Mouse (Mus musculus): ENCODE results near the gene Clgn.

Gene Clgn

DNA sequence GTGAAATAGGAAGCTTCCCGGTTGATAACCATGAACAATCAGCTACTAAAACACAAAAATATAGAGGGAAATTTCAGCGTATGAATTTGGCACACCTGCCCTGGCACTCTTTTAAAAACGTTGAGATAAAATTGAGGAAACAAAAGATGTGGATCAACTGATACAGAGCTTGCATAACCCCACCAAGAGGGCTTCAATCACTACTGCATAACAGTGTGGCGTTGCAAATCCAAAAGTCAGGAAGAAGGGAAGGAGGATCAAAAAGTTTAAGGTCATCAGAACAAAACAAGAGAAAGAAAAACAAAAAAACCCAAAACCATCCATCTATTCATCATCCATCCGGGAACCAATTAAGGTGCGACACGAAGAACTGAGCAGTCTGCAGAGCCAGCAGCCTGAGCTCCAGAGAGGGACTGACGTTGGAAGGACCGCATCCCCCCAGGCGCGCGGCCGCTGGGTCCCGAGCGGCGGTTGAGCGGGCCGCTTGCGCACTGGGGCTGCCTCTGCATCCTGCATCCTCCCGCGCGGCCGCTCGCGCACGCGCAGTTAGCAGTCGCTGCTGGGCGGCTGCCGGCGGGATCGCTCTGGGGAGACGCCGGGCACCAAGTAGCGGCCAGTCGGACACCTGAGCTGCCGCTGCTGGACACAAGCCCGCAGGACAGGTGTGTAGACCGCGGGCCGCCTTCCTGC, at the start of gene Clgn:
Gene Clgn, plus strand, starts transcription at position 552 of the 690 bp plus-strand sequence.
- DNase-seq: peak; percentile 88

DNA sequence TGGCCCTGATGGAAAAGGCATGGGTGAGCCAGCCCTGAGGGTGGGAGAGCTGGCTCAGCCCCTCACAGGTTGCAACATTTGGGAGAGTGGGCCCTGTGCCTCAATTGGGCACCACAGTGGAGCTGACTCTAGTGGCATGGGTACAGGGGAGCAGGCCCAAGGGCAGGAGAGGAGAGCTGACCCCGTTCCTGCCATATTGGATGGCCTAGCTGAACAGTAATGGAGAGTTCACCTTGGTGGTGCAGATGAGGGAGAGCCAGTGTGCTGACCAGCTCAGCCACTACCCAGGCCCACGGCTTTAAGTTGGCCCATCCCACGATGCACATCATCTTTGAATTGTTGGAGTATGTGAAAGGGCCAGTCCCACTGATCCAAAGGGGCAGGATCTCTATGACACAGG, 47.6 kb upstream of the Clgn start:
- DNase-seq: no peak

DNA sequence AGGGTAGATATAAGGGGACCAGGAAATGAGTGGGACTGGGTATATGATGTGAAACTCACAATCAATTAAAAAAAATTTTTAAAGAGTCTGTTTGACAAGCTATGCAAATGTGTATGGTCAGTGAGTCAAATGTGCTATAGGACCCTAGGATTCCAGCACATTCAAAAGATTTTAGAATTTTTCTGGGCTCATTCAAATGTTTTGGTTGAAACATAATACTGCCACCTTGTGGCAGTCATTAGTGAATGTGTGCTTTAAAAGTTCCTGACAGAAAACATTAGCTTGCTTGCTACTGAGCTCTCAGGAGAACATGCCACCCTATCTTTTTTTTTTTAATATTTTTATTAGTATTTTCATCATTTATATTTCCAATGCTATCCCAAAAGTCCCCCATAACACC, 47.0 kb upstream of the Clgn start:
- peak; percentile 60 for DNase-seq

DNA sequence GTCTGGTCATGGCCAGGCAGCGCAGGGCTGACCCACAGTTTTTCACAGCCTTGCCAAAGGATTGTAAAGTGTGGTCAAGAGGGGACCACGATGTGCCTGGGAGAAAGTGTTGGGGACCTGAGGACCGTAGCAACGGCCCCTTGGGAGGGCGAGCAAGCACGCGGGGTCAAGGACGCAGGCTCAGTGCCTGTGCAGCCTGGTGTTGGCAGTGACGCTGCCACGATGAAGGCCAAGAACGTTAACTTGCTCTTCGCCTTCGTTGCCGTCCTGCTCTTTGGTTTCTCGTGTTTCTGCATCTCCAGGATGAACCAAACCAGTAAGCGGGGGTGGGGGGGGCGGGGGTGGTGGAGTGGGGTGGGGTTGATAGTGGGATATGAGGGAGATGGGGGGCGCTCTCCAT, 41.4 kb upstream of the Clgn start, which contains the start of gene Mgat4d:
Gene Mgat4d, plus strand, starts transcription at position 209 of the 400 bp plus-strand sequence.
- no peak for DNase-seq

DNA sequence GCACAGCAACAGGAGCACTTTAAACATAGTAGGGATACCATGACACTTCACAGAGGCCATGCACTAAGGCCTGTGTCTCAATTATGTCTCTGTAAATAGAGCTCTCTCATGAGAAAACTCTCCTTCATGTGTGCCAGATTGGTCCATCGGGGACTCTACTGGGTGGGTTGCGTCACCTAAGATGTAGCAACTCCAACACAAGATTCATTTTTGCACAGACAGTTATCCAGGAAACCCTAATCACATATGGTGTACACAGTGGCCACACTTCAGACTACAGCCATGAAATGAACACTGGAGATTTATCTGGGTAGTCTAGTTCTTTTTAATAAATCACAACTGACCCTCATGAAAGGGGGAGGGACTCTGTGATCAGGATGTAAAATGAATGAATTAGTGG, 38.4 kb upstream of the Clgn start:
- DNase-seq: no peak

DNA sequence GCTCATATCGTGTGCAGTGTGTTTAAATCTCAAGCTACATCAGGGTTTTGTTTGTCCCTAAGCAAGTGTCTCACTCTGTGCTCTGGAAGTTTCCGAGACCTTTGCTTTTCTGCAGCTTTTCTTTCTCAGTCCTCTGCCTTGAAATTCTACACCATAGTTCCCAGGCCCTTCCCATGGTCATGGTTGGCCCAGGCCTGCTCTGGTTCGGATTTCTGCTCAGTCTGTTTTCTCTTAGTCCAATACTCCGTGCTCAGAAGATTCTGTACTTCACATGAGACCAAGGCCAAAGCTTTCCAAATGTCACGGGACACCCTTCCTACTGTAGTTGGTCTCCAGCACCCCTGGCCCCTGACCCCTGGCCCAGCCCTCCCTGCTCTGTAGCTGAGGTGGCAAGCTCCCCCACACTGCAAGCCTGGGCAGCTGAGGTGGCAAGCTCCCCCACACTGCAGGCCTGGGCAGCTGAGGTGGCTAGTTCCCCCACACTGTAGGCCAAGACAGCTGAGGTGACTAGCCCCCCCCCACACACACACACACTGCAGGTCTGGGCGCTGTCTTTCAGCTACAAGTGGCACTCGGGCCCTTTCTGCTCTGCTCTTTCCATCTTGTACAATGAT, 26.4 kb upstream of the Clgn start:
- no peak for DNase-seq

DNA sequence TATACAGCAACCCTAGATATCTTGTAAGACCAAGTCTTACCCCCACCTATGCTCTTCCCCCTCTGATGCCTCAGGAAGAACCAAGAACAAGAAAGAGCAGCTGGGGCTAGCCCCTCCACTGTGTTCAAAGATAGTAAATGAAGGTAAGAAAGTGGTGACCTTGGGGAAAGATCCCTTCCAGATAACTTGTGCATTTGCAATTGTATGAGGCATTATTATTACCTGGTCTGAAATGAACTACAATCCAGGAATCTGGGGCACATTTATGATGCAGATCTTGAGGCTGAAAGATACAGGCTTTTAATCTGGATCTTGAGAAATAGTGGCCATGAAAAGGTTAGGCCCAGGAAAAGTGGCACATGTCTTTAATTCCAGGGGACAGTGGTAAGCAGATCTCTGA, 12.4 kb upstream of the Clgn start:
- DNase-seq: no peak

DNA sequence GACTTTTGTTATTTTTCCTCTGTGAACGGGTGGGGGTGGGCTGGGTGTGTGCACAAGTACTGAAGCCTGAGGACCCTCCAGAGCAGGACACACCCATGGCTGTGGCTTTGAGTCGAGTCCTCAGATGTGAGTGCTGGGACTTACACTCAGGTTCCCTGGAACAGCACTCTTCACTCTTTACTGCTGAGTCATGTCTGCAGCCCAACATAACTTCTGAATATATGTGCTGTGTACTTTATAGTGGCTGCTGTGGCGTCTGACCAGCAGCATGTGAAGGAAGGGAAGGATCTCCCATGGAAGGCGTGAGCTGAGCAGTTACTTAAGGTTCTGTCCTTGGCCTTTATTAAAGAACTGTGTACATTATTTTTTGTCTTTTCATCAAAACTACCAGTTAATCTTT, 9.5 kb upstream of the Clgn start:
- no peak for DNase-seq

DNA sequence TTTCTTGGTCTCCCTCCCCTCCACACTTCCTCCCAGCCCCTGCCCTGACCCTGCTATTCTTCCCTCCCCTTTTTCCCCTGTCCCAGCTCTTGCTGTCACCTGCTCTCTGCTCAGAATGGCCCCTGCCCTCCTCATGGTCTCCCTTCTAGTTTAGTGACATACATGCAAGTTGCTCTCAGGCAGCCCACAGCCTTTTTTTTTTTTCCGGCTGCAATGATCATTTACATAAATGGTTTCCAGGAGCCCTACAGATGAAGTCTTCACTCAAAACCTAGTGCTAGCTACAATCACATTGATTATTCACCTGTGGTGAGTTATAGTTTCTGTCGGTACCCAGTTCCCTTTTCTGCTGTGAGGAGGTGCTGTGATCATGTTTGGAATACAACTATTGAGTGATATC, 8.7 kb upstream of the Clgn start:
- no peak for DNase-seq

DNA sequence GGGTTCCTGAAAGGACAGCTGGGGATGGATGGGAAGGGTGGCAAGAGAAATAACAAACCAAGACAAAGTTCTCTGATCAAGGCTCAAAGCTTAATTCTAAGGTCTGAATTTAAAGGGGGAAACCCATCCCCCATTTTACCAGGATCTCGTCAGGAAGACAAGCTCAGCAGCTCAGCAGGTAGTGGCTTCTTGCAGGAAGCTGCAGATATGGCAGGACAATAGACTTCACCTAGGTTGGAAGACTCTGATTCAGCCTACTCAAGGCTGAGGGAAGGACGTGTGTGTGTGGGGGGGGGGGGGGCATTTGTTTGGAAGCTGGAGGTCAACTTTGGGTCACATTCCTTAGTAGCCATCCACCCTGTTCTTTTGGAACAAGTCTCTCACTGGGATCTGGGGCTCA, 6.8 kb upstream of the Clgn start:
- DNase-seq: no peak

DNA sequence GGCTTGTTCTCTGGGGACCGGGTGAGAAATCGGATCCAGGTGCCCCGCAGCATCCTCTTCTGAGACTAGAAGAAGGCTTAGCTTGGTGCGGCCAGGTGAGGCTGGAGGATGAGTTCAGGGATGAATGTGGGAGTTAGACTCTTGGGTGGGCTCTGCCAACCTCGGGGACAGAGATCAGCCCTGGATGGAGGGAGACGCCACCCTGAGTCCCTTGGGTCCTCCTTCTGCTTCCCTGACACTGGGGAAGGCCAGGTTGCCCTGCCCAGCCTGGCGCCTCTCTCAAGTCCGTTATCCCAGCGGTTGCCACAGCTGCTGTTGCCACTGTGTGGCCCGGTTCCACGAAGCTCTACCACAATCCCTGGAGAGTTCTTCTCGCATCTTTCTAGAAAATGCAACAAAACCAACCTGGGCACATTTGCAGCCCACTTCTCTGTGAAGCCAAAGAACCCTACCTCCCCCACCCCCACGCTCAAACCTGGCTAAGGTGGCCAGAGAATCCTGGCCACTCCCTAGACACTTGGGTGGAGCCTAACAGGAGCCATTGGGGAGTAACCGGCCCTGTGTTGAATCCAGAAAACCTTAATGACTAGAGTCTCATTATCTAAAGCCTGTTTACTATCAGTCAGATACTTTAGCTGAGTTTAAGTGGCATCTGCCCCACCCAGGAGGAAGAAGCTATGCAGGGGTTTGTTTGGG, 487 bp downstream of the Clgn start:
- DNase-seq: no peak

DNA sequence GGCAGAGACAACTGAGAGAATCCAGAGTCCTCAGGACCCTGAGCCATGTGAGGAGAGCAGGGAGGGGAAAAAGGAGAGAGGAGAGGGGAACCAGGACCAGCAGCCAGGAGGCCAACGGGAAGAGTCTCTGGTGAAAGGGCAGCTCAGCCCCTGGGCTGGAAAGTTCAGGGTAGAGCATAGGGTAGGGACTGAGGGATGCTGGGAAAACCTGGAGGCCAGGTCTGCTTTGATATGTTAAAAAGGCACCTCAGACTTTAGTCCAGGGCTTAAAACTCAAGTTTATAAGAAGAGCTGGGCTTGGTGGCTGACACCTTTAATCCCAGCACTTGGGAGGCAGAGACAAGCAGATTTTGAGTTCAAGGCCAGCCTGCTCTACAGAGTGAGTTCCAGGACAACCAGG, 2.9 kb downstream of the Clgn start:
- no peak for DNase-seq

DNA sequence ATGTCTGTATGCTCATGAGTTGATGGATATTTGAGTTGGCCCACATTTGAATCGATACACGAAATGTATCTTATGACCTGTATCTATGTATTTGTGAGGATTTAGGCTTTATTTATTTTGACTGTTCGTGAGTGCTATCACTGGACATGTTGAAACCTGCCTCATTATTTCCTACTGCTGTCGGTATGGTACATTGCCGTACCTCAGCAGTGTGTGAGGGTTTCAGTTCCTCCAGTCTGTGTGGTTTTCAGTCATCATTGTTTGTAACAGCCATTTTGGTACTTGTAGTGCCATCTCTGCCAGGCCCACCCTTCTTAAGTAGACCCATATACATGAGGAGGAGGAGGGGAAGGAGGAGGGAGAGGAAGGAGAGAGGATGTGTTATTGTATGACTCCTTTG, 4.7 kb downstream of the Clgn start:
- DNase-seq: no peak

DNA sequence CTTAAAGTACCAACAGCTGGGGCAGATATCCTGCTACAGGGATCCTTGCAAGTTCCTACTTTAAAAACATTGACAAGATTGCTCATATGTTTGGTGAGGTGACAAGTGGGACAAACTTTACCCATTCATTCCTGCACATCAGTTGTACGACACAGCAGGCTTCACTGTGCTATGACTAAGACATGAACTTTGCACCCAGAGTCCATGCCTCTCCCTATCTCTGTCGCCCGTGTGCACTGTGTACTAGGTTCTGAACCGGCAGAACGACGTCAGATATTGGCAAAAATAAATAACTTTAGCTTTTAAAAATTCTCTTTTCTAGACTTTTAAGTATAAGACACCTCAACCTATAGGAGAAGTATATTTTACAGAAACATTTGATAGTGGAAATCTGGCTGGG, 7.0 kb downstream of the Clgn start:
- no peak for DNase-seq

DNA sequence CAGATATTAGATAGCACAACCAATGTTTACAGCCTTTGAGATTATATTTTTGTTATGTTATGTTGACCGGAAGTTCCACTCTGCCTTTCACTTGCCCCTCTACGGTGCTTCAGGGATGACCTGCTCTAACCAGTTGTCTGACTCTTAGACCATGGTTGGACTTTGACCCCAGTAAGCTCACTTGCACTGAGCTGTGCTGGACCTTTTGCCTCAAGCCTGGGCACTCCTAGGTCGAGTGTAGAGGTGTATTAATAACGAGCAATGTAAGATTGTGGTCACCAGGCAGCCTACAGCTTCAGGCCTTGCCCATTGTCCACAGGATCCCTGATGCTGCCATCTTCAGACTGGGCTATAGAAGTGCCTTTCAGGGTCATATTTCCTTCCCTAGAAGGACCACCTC, 8.1 kb downstream of the Clgn start:
- no peak for DNase-seq

DNA sequence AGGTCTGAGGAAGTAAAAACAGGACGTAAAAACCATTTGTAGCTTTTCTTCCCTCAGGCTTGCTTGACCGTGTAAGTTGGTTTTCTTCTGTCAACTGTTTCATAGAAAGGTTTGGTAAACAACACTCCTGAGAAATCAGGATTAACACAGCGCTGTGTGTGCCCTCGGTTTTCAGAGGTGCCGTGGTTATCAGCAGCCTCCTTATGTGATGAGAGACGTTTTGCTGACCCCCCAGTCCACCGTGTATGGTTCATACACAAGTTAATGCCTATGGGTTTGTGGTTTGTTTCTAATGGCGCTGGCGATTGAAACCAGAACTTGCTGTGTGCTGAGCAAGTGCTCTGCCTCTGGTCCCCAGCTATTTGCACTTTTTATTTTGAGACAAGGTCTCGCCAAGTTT, 15.9 kb downstream of the Clgn start:
- no peak for DNase-seq

DNA sequence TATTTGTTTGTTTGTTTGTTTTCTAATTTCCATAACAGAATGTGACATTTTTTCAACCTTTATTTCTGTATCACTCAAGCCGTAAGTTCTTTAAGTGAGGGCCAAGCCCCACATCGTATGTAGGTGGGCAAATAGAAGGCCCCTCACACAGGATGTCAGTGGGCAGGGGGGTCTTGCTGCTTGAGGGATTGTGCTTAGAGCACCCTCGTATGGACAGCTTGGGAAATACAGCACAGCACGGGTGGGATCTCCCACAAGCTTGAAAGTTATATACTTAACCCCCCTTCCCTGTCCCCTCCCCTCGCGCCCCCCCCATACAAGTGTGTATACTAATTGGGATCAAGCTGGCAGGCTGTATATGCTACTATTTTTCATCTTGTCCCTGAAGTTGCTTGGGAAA, 17.2 kb downstream of the Clgn start:
- DNase-seq: peak; percentile 63

DNA sequence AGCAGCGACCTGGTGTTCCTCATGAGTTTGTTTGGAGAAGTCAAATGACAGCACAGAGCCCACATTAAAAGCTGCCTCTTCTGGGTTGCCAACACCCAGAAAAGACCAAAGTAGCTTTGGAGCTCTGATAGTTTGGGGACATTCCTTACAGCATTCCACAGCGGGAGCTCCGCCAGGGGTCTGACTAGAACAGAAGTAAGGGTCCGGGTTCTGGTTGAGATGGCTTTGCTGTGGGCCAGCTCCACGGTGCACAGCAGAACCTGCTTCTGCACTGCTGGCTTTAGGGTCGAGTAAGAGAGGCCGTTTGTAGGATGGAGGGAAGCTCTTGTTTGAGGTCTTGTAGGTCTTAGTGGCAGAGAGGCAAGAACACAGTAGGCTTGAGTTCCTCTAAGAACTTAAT, 18.8 kb downstream of the Clgn start:
- no peak for DNase-seq

DNA sequence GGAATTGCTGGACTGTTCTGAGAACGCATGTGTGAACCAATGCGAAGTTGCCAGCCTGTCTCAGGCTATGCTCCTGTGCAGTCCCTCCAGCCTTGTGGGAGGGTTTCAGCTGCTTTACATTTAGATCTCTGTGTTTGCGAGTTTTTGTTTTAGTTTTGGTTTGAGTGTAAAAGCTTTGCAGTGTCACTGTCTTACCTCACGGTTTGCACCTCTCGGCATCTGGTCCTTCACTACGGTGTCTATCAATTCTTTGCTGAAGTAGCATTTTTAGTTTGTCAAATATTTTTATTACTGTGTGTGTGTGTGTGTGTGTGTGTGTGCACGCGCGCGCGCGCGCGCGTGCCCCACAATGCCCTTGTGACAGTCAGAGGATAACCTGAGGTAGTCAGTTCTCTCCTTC, 27.2 kb downstream of the Clgn start:
- no peak for DNase-seq

DNA sequence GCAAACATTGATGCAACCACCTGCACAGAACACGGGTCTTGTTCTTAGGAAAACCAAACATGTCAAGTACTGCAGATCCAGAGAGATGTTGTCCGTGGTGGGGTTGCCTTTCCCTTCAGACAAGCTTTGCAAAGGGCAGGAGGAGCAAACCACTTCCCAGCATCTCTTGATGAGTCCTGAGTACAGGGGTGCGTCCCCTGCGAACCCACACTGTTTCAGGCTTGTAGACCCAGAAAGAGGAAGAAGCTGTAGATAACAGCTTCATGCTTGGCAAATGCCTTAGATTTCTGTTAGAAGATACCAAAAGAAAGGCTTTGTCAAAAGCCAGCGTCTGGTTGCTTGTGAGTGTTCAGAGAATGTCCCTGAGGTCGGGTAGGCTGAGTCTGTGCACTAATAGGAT, 28.3 kb downstream of the Clgn start:
- no peak for DNase-seq

DNA sequence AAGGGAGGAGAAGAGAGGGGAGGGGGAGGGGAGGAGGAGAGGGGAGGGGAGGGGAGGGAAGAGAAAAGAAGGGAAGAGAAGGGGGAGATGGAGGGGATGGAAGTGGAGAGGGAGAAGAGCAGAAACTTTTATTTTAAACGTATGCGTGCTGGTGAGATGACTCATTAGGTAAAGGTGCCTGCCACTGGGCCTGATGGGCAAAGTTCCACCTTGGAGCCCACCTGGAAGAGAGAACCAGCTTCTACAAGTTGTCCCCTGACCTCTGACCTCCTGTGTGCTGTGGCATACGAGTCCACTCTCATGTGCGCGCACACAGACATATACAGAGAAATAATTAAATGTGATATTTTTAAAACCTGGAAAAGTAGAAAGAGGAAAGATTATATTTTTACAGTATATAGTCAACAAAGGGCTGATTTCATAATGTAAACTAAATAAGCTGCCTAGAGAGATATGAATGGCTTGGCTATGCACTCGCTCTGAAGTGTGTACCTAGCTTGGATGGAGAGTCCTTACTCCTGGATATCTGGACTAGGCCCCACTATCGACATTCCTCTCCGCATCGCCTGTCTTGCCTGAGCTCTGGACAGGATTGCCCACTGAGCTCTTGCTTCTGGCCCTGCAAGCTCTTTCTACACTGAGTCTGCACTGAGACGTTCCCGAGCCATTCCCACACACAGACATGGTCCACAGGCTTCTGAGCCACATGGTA, 29.3 kb downstream of the Clgn start:
- DNase-seq: no peak

DNA sequence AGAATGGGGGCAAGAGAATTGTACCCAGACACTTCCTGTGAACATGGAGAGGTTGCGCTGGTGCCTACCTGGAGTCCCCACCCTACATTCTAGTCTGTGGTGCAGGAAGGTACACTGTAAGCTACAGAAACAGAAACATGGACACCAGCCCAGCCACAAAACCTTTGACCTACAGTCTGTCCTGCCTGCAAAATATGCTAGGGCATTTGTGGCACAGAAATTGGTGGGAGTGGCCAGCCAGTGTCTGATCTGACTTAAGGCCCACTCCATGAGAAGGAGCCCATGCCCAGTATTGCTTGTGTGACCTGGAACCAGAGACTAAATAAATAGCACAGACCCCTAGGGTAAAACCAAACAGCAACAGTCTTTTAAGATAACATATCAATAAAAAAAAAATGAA, 31.7 kb downstream of the Clgn start:
- no peak for DNase-seq

DNA sequence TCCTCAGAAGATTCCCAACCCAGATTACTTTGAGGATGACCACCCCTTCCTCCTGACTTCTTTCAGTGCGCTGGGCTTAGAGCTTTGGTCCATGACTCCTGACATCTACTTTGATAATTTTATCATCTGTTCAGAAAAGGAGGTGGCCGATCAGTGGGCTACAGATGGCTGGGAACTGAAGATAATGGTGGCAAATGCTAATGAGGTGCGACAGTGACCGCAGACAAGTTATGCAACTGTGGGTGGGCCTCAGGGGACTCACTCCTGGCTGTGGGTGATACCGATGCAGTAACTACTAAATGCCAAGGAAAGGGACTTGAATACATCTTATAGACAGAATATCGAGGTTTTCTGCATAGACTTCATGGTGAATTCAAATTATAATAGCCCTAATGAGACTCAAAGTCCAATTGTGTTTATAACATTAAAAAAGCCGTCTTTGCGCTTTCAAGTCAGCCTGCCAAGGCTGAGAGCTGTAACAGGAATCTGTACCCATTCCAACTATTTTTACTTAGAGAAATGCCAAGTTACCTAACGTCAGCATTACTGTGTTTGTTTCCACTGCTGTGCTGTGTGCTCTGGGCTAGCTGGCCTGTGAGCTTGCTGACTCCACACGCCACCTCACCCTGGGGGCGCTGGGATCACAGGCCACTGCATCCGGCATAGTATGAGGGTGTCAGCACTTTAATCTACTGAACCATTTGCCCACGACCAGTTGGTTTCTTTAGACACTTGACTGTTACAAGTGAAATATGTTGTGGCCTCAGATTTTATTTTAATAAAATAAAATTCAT, 33.6 kb downstream of the Clgn start:
- DNase-seq: no peak
